Mouse (Mus musculus) E14TG2a.4 (cell line): ENCODE data around the gene Drosha.

Experiments
- CTCF ChIP-seq: conservative IDR thresholded peaks from 2 replicates; pipeline ENCODE4 v1.5.1; 2014; ENCODE audit warnings: low read length
- NANOG ChIP-seq: IDR thresholded peaks from 2 replicates; pipeline ENCODE4 v1.6.1; 2014; ENCODE audit warnings: borderline replicate concordance, low read length, mixed read lengths
- POU5F1 ChIP-seq: IDR thresholded peaks from 2 replicates; pipeline ENCODE4 v1.6.1; 2014; ENCODE audit warnings: low read length, borderline replicate concordance

DNA sequence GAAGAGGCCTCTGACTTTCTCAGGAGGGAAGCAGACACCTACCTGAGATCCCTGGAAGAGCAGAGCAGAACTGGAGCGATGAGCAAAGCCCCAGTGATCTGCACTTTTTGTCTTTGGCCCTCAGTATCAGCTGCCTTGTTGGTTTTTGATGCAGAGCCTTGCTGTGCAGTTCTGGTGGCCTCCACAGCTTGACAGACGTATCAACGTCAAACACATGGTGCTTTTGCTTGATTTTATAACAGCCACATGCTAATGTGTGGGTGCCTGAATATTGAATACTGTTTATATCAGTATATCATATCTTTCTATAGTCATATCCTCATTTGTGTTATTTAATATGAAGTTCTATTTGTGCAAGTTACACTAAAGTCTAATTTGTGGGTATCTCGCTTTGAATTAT is 19.5 kb upstream of the Drosha start:
- TF ChIP-seq CTCF, result no peak
- TF ChIP-seq NANOG, result no peak
- TF ChIP-seq POU5F1, result no peak
